Mouse (Mus musculus): ENCODE data around the gene Pou4f2. TPM values are rescaled to one million over a fixed set of nuclear protein-coding genes. Genes with fewer than 3 reads are reported as not detected.

Gene Pou4f2
- total RNA-seq (2021), result not detected

- peak; percentile 26 to 37 for DNase-seq (ENCODE audit: low spot score in 2 of 2)
- intact Hi-C loops (cut with DNase I), result no loop called here
These were observed at the start of gene Pou4f2 for GRCm38 (mm10) chr8:78436071-78436651. Pou4f2 (minus strand) TSS chr8:78436645.

GRCm38 (mm10) chr8:78477051-78477829 is 40.8 kb upstream of the Pou4f2 start:
- no peak for DNase-seq (ENCODE audit: low spot score in 2 of 2)
- intact Hi-C loops (cut with DNase I), result no loop called here

GRCm38 (mm10) chr8:78467889-78468288 is 31.4 kb upstream of the Pou4f2 start:
- no peak for DNase-seq (ENCODE audit: low spot score in 2 of 2)
- intact Hi-C loops (cut with DNase I), result no loop called here

GRCm38 (mm10) chr8:78463941-78464340 is 27.5 kb upstream of the Pou4f2 start:
- no peak for DNase-seq (ENCODE audit: low spot score in 2 of 2)
- intact Hi-C loops (cut with DNase I), result no loop called here

GRCm38 (mm10) chr8:78456441-78456840 is 20.0 kb upstream of the Pou4f2 start:
- intact Hi-C loops (cut with DNase I), result no loop called here
- no peak for DNase-seq (ENCODE audit: low spot score in 2 of 2)

GRCm38 (mm10) chr8:78442781-78443180 is 6.3 kb upstream of the Pou4f2 start:
- DNase-seq (ENCODE audit: low spot score in 2 of 2), result no peak
- intact Hi-C loops (cut with DNase I), result loop anchor here (5.0 kb wide), 1 partner anchor 205 kb away; no protein-coding TSS in a partner anchor

- intact Hi-C loops (cut with DNase I), result no loop called here
- no peak for DNase-seq (ENCODE audit: low spot score in 2 of 2)
These were observed 1.7 kb upstream of the Pou4f2 start for GRCm38 (mm10) chr8:78438121-78438520.

- DNase-seq (ENCODE audit: low spot score in 2 of 2), result no peak
- intact Hi-C loops (cut with DNase I), result no loop called here
These were observed 948 bp upstream of the Pou4f2 start for GRCm38 (mm10) chr8:78437140-78438045.

- intact Hi-C loops (cut with DNase I), result no loop called here
- DNase-seq (ENCODE audit: low spot score in 2 of 2), result no peak
These were observed 216 bp upstream of the Pou4f2 start for GRCm38 (mm10) chr8:78436661-78437060.

- intact Hi-C loops (cut with DNase I), result no loop called here
These were observed 853 bp downstream of the Pou4f2 start for GRCm38 (mm10) chr8:78435624-78435960.

GRCm38 (mm10) chr8:78434823-78435623 is 1.4 kb downstream of the Pou4f2 start:
- no peak for DNase-seq (ENCODE audit: low spot score in 2 of 2)
- intact Hi-C loops (cut with DNase I), result no loop called here

More at GRCm38 (mm10) chr8:78435624-78435960, 853 bp downstream of the Pou4f2 start:
- DNase-seq (ENCODE audit: low spot score in 2 of 2), result no peak

- no peak for DNase-seq (ENCODE audit: low spot score in 2 of 2)
- intact Hi-C loops (cut with DNase I), result no loop called here
These were observed 2.1 kb downstream of the Pou4f2 start for GRCm38 (mm10) chr8:78434340-78434739.

- no peak for DNase-seq (ENCODE audit: low spot score in 2 of 2)
- intact Hi-C loops (cut with DNase I), result no loop called here
These were observed 3.1 kb downstream of the Pou4f2 start for GRCm38 (mm10) chr8:78433318-78433717.

GRCm38 (mm10) chr8:78432451-78432850 is 4.0 kb downstream of the Pou4f2 start:
- no peak for DNase-seq (ENCODE audit: low spot score in 2 of 2)
- intact Hi-C loops (cut with DNase I), result no loop called here

GRCm38 (mm10) chr8:78431356-78431755 is 5.1 kb downstream of the Pou4f2 start:
- intact Hi-C loops (cut with DNase I), result no loop called here
- no peak for DNase-seq (ENCODE audit: low spot score in 2 of 2)

GRCm38 (mm10) chr8:78428148-78428547 is 8.3 kb downstream of the Pou4f2 start:
- intact Hi-C loops (cut with DNase I), result no loop called here
- DNase-seq (ENCODE audit: low spot score in 2 of 2), result no peak

- no peak for DNase-seq (ENCODE audit: low spot score in 2 of 2)
- intact Hi-C loops (cut with DNase I), result no loop called here
These were observed 8.7 kb downstream of the Pou4f2 start for GRCm38 (mm10) chr8:78427769-78428130.

GRCm38 (mm10) chr8:78426875-78427768 is 9.3 kb downstream of the Pou4f2 start:
- intact Hi-C loops (cut with DNase I), result no loop called here
- DNase-seq (ENCODE audit: low spot score in 2 of 2), result no peak

- intact Hi-C loops (cut with DNase I), result no loop called here
- no peak for DNase-seq (ENCODE audit: low spot score in 2 of 2)
These were observed 10.0 kb downstream of the Pou4f2 start for GRCm38 (mm10) chr8:78426455-78426854.
